In genomic region chr4:32302668-32303067, GRCm38 (mm10) we compare ENCODE assay signal across 7 mouse cellular contexts.
DNase-seq lines count a peak whose midpoint lies in the region; ATAC-seq and TF ChIP-seq lines count a peak whose summit lies in the region.

No protein-coding gene starts in this region.

- peak overlapping the region; percentile 92 for H3K27ac ChIP-seq in lung, embryonic 16.5 days (ENCODE audit: low read length)
- peak overlapping the region; percentile 93 for H3K27ac ChIP-seq in forebrain, embryonic 15.5 days (replicated peaks)
- peak overlapping the region; percentile 84 for H3K27ac ChIP-seq in limb, embryonic 14.5 days (replicated peaks; ENCODE audit: low read depth, low read length)

- no peaks in the 10 kb centered on the region for H3K27me3 ChIP-seq in lung, embryonic 16.5 days (ENCODE audit: control insufficient read depth, insufficient read depth, low read depth, low read length)
- no peaks in the 10 kb centered on the region for H3K27me3 ChIP-seq in forebrain, embryonic 15.5 days
- H3K27me3 ChIP-seq in limb, embryonic 14.5 days (ENCODE audit: control insufficient read depth, insufficient read depth, low read length): no peaks in the 10 kb centered on the region

- peak overlapping the region; percentile 43 for H3K4me2 ChIP-seq in lung, embryonic 16.5 days (ENCODE audit: low read depth, low read length)
- H3K4me2 ChIP-seq in forebrain, embryonic 15.5 days (replicated peaks): peak overlapping the region; percentile 39
- H3K4me2 ChIP-seq in limb, embryonic 14.5 days (replicated peaks; ENCODE audit: low read depth, low read length, severe bottlenecking): peak overlapping the region; percentile 49

- peak; percentile 17; the same call in 1 of the 2 replicates for ATAC-seq in lung, embryonic 16.5 days (ENCODE audit: low read depth)
- ATAC-seq in forebrain, embryonic 15.5 days (replicated peaks): peak; percentile 4; the same call in 1 of the 2 replicates
- ATAC-seq in limb, embryonic 14.5 days (ENCODE audit: low FRiP score, low read depth): peak; percentile 39; the same call in 1 of the 2 replicates
- no peak for ATAC-seq in erythroid progenitor cell, adult 5-6 weeks (replicated peaks; ENCODE audit: low FRiP score, poor library complexity, severe bottlenecking)

- no peak overlapping the region for H3K4me3 ChIP-seq in lung, embryonic 16.5 days (ENCODE audit: low read length)
- H3K4me3 ChIP-seq in forebrain, embryonic 15.5 days: no peak overlapping the region
- H3K4me3 ChIP-seq in limb, embryonic 14.5 days (replicated peaks; ENCODE audit: low read length): no peak overlapping the region

- H3K4me1 ChIP-seq in lung, embryonic 16.5 days (replicated peaks; ENCODE audit: control insufficient read depth, insufficient read depth, low read length): peaks cover 65% of the 10 kb centered on the region
- peaks cover 80% of the 10 kb centered on the region for H3K4me1 ChIP-seq in forebrain, embryonic 15.5 days
- H3K4me1 ChIP-seq in limb, embryonic 14.5 days (ENCODE audit: control insufficient read depth, insufficient read depth, low read length): peaks cover 47% of the 10 kb centered on the region

- TF ChIP-seq POLR2A in limb, embryonic 14.5 days (IDR thresholded peaks at IDR 0.05; ENCODE audit: borderline replicate concordance, extremely low read depth, insufficient read depth, insufficient read length): no peak

- H3K9me3 ChIP-seq in lung, embryonic 16.5 days (ENCODE audit: control insufficient read depth, low read length): no peaks in the 10 kb centered on the region
- no peaks in the 10 kb centered on the region for H3K9me3 ChIP-seq in forebrain, embryonic 15.5 days
- H3K9me3 ChIP-seq in limb, embryonic 14.5 days (ENCODE audit: control insufficient read depth, low read length): no peaks in the 10 kb centered on the region

- whole genome bisulfite sequencing in lung, embryonic 16.5 days: 23% methylated on average over 5 of the region's 5 CpGs
- 40% methylated on average over 5 of the region's 5 CpGs for WGBS in forebrain, embryonic 15.5 days
- 35% methylated on average over 5 of the region's 5 CpGs for WGBS in limb, embryonic 14.5 days

- no peak for DNase-seq in lung, postnatal 14 days
- no peak for DNase-seq in limb, embryonic 14.5 days (ENCODE audit: low spot score)
- DNase-seq in urinary bladder, postnatal 25 days (ENCODE audit: low spot score): no peak
- DNase-seq in retina, postnatal 1 day: no peak

- no peak overlapping the region for H3K9ac ChIP-seq in lung, embryonic 16.5 days (ENCODE audit: low read length)
- H3K9ac ChIP-seq in forebrain, embryonic 15.5 days (replicated peaks): peak overlapping the region; percentile 26
- no peak overlapping the region for H3K9ac ChIP-seq in limb, embryonic 14.5 days (ENCODE audit: low read depth, low read length, severe bottlenecking)

- H3K36me3 ChIP-seq in lung, embryonic 16.5 days (ENCODE audit: control insufficient read depth, insufficient read depth, low read length): no peaks in the 10 kb centered on the region
- H3K36me3 ChIP-seq in forebrain, embryonic 15.5 days: no peaks in the 10 kb centered on the region
- H3K36me3 ChIP-seq in limb, embryonic 14.5 days (ENCODE audit: control insufficient read depth, insufficient read depth, low read length): no peaks in the 10 kb centered on the region
